ENCODE assay signal across 15 mouse cellular contexts in genomic region chr5:24904941-24905340, GRCm38 (mm10).
DNase-seq lines count a peak whose midpoint lies in the region; ATAC-seq and TF ChIP-seq lines count a peak whose summit lies in the region.
"Had no signal": no experiment of that assay in that cellular context is flagged by ENCODE, and none has a peak within 500 bp of the region (broad histone marks: within the 10 kb centered on the region; RNA-seq: fewer than 3 reads in every experiment).

No protein-coding gene starts in this region.

- 0 out of 2 replicates have a peak overlapping the region, but pooled peaks have one; percentile 5 for H3K27ac ChIP-seq in heart, embryonic 12.5 days (ENCODE audit: poor library complexity, severe bottlenecking)
- H3K27ac ChIP-seq in midbrain, postnatal 0 days (ENCODE audit: low read depth, low read length) = no peak overlapping the region
- H3K27ac ChIP-seq in midbrain, embryonic 13.5 days = no peak overlapping the region
- H3K27ac ChIP-seq: heart, adult 2 months; limb, embryonic 10.5 days; liver, embryonic 12.5 days; lung, embryonic 15.5 days had no signal

- no peak overlapping the region for H3K4me3 ChIP-seq in heart, embryonic 12.5 days
- no peak overlapping the region for H3K4me3 ChIP-seq in midbrain, postnatal 0 days (ENCODE audit: low read depth, low read length)
- H3K4me3 ChIP-seq in midbrain, embryonic 13.5 days (replicated peaks) = no peak overlapping the region
- H3K4me3 ChIP-seq: heart, adult 2 months; limb, embryonic 10.5 days; liver, embryonic 12.5 days; lung, embryonic 15.5 days had no signal

- H3K27me3 ChIP-seq in heart, embryonic 12.5 days (replicated peaks) = no peaks in the 10 kb centered on the region
- H3K27me3 ChIP-seq in midbrain, postnatal 0 days (ENCODE audit: insufficient read depth, low read length) = no peaks in the 10 kb centered on the region
- no peaks in the 10 kb centered on the region for H3K27me3 ChIP-seq in midbrain, embryonic 13.5 days
- H3K27me3 ChIP-seq: lung, embryonic 15.5 days had no signal

- DNase-seq in heart, adult 8-10 months (ENCODE audit: low spot score) = no peak
- DNase-seq in midbrain, postnatal 0 days (ENCODE audit: low spot score) = peak; percentile 36
- DNase-seq in cerebellum, adult 18-20 months = peak; percentile 59 to 72
- DNase-seq in frontal cortex, postnatal 14 days (ENCODE audit: low spot score in 2 of 2) = no peak
- no peak for DNase-seq in kidney, adult 9 months
- DNase-seq: heart, adult 2 months; kidney, adult 18-20 months; thymus, adult 18-20 months had no signal

- H3K4me2 ChIP-seq in heart, embryonic 12.5 days = no peak overlapping the region
- no peak overlapping the region for H3K4me2 ChIP-seq in midbrain, postnatal 0 days (ENCODE audit: low read depth, low read length, poor library complexity, severe bottlenecking)
- H3K4me2 ChIP-seq in midbrain, embryonic 13.5 days (replicated peaks) = no peak overlapping the region
- H3K4me2 ChIP-seq: liver, embryonic 12.5 days; lung, embryonic 15.5 days had no signal

- H3K9me3 ChIP-seq in heart, embryonic 12.5 days (replicated peaks) = no peaks in the 10 kb centered on the region
- H3K9me3 ChIP-seq in midbrain, postnatal 0 days (ENCODE audit: low read length) = no peaks in the 10 kb centered on the region
- H3K9me3 ChIP-seq in midbrain, embryonic 13.5 days = no peaks in the 10 kb centered on the region
- H3K9me3 ChIP-seq: limb, embryonic 10.5 days; liver, embryonic 12.5 days; lung, embryonic 15.5 days had no signal

- H3K9ac ChIP-seq in heart, embryonic 12.5 days = no peak overlapping the region
- no peak overlapping the region for H3K9ac ChIP-seq in midbrain, postnatal 0 days (replicated peaks; ENCODE audit: low read length, poor library complexity, severe bottlenecking)
- H3K9ac ChIP-seq in midbrain, embryonic 13.5 days (replicated peaks) = no peak overlapping the region; the same call in 1 of the 2 replicates
- H3K9ac ChIP-seq: liver, embryonic 12.5 days; lung, embryonic 15.5 days had no signal

- no peak for ATAC-seq in heart, embryonic 12.5 days (ENCODE audit: insufficient number of reproducible peaks, low FRiP score)
- ATAC-seq in midbrain, postnatal 0 days (ENCODE audit: low FRiP score) = no peak
- ATAC-seq in midbrain, embryonic 13.5 days = no peak
- ATAC-seq: liver, embryonic 12.5 days; midbrain, embryonic 16.5 days had no signal

- WGBS in heart, embryonic 12.5 days = 87% methylated on average over 9 of the region's 9 CpGs
- WGBS in midbrain, postnatal 0 days = 69% methylated on average over 9 of the region's 9 CpGs
- WGBS in midbrain, embryonic 13.5 days = 84% methylated on average over 9 of the region's 9 CpGs

- H3K36me3 ChIP-seq in heart, embryonic 12.5 days = peaks cover 30% of the 10 kb centered on the region
- 0 out of 2 replicates have a peak, but pooled peaks cover 2% of the 10 kb centered on the region for H3K36me3 ChIP-seq in midbrain, postnatal 0 days (ENCODE audit: insufficient read depth, low read length)
- H3K36me3 ChIP-seq in midbrain, embryonic 13.5 days = peaks cover 20% of the 10 kb centered on the region
- H3K36me3 ChIP-seq: G1E; lung, embryonic 15.5 days had no signal

- TF ChIP-seq CTCF in midbrain, postnatal 0 days (IDR thresholded peaks at IDR 0.05) = no peak

- peaks cover 32% of the 10 kb centered on the region for H3K4me1 ChIP-seq in heart, embryonic 12.5 days (replicated peaks)
- H3K4me1 ChIP-seq in midbrain, postnatal 0 days (ENCODE audit: insufficient read depth, low read length) = peaks cover 5% of the 10 kb centered on the region; the same call in 1 of the 2 replicates
- peaks cover 36% of the 10 kb centered on the region for H3K4me1 ChIP-seq in midbrain, embryonic 13.5 days (replicated peaks)

Comparison
In these comparisons a context has a peak if more than half of its experiments do, and no peak if none do; other contexts are left out.
1. DNase-seq: peak in midbrain, postnatal 0 days (single experiment) and cerebellum, adult 18-20 months (2 of 2); none in heart, adult 8-10 months (single experiment), frontal cortex, postnatal 14 days (0 of 2) and kidney, adult 9 months (single experiment).